Mouse (Mus musculus): ENCODE data around the gene Lrrc30.

DNA sequence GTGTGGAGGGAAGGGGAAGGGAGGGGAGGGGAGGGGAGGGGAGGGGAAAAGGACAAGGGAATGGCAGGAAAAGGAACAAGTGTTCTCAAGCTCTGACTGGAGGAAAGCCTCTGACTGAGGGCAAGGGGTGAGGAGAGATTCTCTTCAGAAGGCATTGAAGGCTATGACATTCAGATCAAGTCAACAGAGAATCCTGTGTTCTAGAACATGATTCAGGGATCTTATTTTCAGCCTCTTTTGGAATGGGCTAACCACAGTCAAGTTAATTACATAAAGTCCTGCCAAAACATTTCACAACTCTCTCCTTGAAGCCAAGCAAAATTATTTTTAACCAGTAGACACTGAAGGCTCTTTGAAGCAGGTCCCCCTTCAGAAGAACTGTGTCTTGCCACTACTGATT is 9.1 kb upstream of the Lrrc30 start:
- TF ChIP-seq GATA1 (IDR thresholded peaks at IDR 0.05; ENCODE audit: borderline replicate concordance, low read length) (no peak), FLI1 (IDR thresholded peaks at IDR 0.05; ENCODE audit: low read length) (no peak)
